Mouse (Mus musculus) neural tube, postnatal 0 days (tissue): ENCODE measurements around the gene Nucb1. TPM values are rescaled to one million over a fixed set of nuclear protein-coding genes. Genes with fewer than 3 reads are reported as not detected.

Source experiments
- microRNA-seq: library from miRNA; unstranded; fragments of <30 nt; microRNA quantifications from one replicate; pipeline ENCODE4, GENCODE M21; 2016
- polyA plus RNA-seq: library from polyadenylated mRNA; unstranded; fragments of >200 nt; fragmentation: Nextera tagmentation; extraction: Ambion mirVana; gene quantifications from 2 replicates; pipeline ENCODE4 v1.2.1, GENCODE M21; 2015

The Nucb1 gene
- polyA plus RNA-seq: 143 and 157 TPM in 2 replicates

GRCm38 (mm10) chr7:45509912-45510787 lies at the start of gene Nucb1:
TSS of gene Nucb1 (minus strand) at chr7:45510406.

GRCm38 (mm10) chr7:45554744-45555143 lies 44.5 kb upstream of the Nucb1 start, which contains the start of gene Hsd17b14:
TSS of gene Hsd17b14 (plus strand) at chr7:45554893.

GRCm38 (mm10) chr7:45525809-45526473 lies 15.7 kb upstream of the Nucb1 start, which contains the start of the genes Ppp1r15a and Plekha4:
TSS of gene Ppp1r15a (minus strand) at chr7:45526268.
TSS of gene Plekha4 (plus strand) at chr7:45526330.

GRCm38 (mm10) chr7:45488293-45489204 lies 21.7 kb downstream of the Nucb1 start, which contains the start of gene Dhdh:
TSS of gene Dhdh (minus strand) at chr7:45488805.

GRCm38 (mm10) chr7:45486761-45487415 lies 23.3 kb downstream of the Nucb1 start, which contains the start of gene Gm45808:
TSS of gene Gm45808 (minus strand) at chr7:45486811.

GRCm38 (mm10) chr7:45481374-45481927 lies 28.8 kb downstream of the Nucb1 start, which contains the start of gene Tulp2:
TSS of gene Tulp2 (plus strand) at chr7:45481877.

GRCm38 (mm10) chr7:45466283-45467089 lies 43.7 kb downstream of the Nucb1 start, which contains the start of gene Bax:
TSS of gene Bax (minus strand) at chr7:45466898.

GRCm38 (mm10) chr7:45459564-45460140 lies 50.6 kb downstream of the Nucb1 start, which contains the start of gene Ftl1:
TSS of gene Ftl1 (minus strand) at chr7:45459884.

Small RNA genes within 50 kb of the gene (microRNA-seq; reads per million reads assigned to microRNA genes)
- gene Gm22133: not detected

Other genes with a start within 250 kb of the Nucb1 start
- not detected in 2 replicates for gene Slc6a21, start 232.9 kb downstream of the Nucb1 start, polyA plus RNA-seq
- gene Trpm4, start 176.6 kb downstream of the Nucb1 start, polyA plus RNA-seq: 11.8 and 12.6 TPM in 2 replicates
- gene Hrc, start 175.1 kb downstream of the Nucb1 start, polyA plus RNA-seq: 0.52 and 0.62 TPM in 2 replicates
- gene Ppfia3, start 143.4 kb downstream of the Nucb1 start, polyA plus RNA-seq: 33.9 and 35.6 TPM in 2 replicates
- gene Lin7b, start 139.8 kb downstream of the Nucb1 start, polyA plus RNA-seq: 111 and 123 TPM in 2 replicates
- gene Snrnp70, start 114.7 kb downstream of the Nucb1 start, polyA plus RNA-seq: 146 and 152 TPM in 2 replicates
- not detected in 2 replicates for gene Kcna7, start 104.8 kb downstream of the Nucb1 start, polyA plus RNA-seq
- gene Ntf5, start 96.7 kb downstream of the Nucb1 start, polyA plus RNA-seq: 0.10 TPM in 1 of 2 replicates, not detected in the other
- 0.37 and 0.48 TPM in 2 replicates for gene Lhb, start 89.6 kb downstream of the Nucb1 start, polyA plus RNA-seq
- 16.4 and 18.9 TPM in 2 replicates for gene Gys1, start 75.6 kb downstream of the Nucb1 start, polyA plus RNA-seq
- gene Ruvbl2, start 72.3 kb downstream of the Nucb1 start, polyA plus RNA-seq: 83.2 and 91.0 TPM in 2 replicates
- 3,929 and 4,285 TPM in 2 replicates for gene Ftl1, start 50.5 kb downstream of the Nucb1 start, polyA plus RNA-seq
- gene Bax, start 43.5 kb downstream of the Nucb1 start, polyA plus RNA-seq: 248 and 251 TPM in 2 replicates
- gene Tulp2, start 28.5 kb downstream of the Nucb1 start, polyA plus RNA-seq: 0.29 and 0.49 TPM in 2 replicates
- gene Gm45808, start 23.6 kb downstream of the Nucb1 start, polyA plus RNA-seq: not detected in 2 replicates
- 5.4 and 5.5 TPM in 2 replicates for gene Dhdh, start 21.6 kb downstream of the Nucb1 start, polyA plus RNA-seq
- 18.4 and 20.1 TPM in 2 replicates for gene Ppp1r15a, start 15.9 kb upstream of the Nucb1 start, polyA plus RNA-seq
- gene Plekha4, start 15.9 kb upstream of the Nucb1 start, polyA plus RNA-seq: 5.5 and 6.7 TPM in 2 replicates
- gene Hsd17b14, start 44.5 kb upstream of the Nucb1 start, polyA plus RNA-seq: 0.62 and 0.81 TPM in 2 replicates
- gene Bcat2, start 59.7 kb upstream of the Nucb1 start, polyA plus RNA-seq: 19.8 and 21.5 TPM in 2 replicates
- not detected in 2 replicates for gene Fgf21, start 105.1 kb upstream of the Nucb1 start, polyA plus RNA-seq
- 0.14 TPM in 1 of 2 replicates, not detected in the other for gene Fut1, start 106.9 kb upstream of the Nucb1 start, polyA plus RNA-seq
- 0.10 TPM in 1 of 2 replicates, not detected in the other for gene Izumo1, start 111.4 kb upstream of the Nucb1 start, polyA plus RNA-seq
- gene Rasip1, start 117.1 kb upstream of the Nucb1 start, polyA plus RNA-seq: 18.8 and 19.9 TPM in 2 replicates
- 4.5 and 5.3 TPM in 2 replicates for gene Mamstr, start 129.6 kb upstream of the Nucb1 start, polyA plus RNA-seq
- 0.10 and 0.12 TPM in 2 replicates for gene Fut2, start 156.0 kb upstream of the Nucb1 start, polyA plus RNA-seq
- gene Ntn5, start 173.6 kb upstream of the Nucb1 start, polyA plus RNA-seq: 1.4 and 1.6 TPM in 2 replicates
- gene Sec1, start 184.0 kb upstream of the Nucb1 start, polyA plus RNA-seq: 0.45 and 0.58 TPM in 2 replicates
- gene Car11, start 189.4 kb upstream of the Nucb1 start, polyA plus RNA-seq: 92.0 and 100.0 TPM in 2 replicates
- gene Dbp, start 194.7 kb upstream of the Nucb1 start, polyA plus RNA-seq: 6.3 and 8.5 TPM in 2 replicates
- gene Rpl18, start 205.1 kb upstream of the Nucb1 start, polyA plus RNA-seq: 516 and 551 TPM in 2 replicates
- gene Sphk2, start 207.6 kb upstream of the Nucb1 start, polyA plus RNA-seq: 18.9 and 20.8 TPM in 2 replicates
- gene Fam83e, start 210.8 kb upstream of the Nucb1 start, polyA plus RNA-seq: 0.14 TPM in 1 of 2 replicates, not detected in the other
- gene Spaca4, start 215.4 kb upstream of the Nucb1 start, polyA plus RNA-seq: not detected in 2 replicates